Mouse (Mus musculus) frontal cortex, postnatal 10 days (tissue): ENCODE results near the gene Snap47.

Experiments
- DNase-seq, 2 experiments: peaks; one replicate each; pipeline ENCODE4 v3.0.0; 2022; ENCODE audit warnings: low spot score in 2 of 2, mixed read lengths in 1 of 2

The Snap47 gene

GRCm38 (mm10) chr11:59451086-59451485, at the start of gene Snap47:
Gene Snap47, minus strand, starts transcription at chr11:59451186.
- no peak for DNase-seq

GRCm38 (mm10) chr11:59497747-59498146, 46.8 kb upstream of the Snap47 start:
- no peak for DNase-seq

- DNase-seq, result no peak
Observed at GRCm38 (mm10) chr11:59496672-59497310, 45.8 kb upstream of the Snap47 start.

- DNase-seq, result no peak
Observed at GRCm38 (mm10) chr11:59486222-59486621, 35.2 kb upstream of the Snap47 start.

- DNase-seq, result no peak
Observed at GRCm38 (mm10) chr11:59485641-59486040, 34.7 kb upstream of the Snap47 start.

GRCm38 (mm10) chr11:59483212-59483611, 32.2 kb upstream of the Snap47 start:
- DNase-seq, result peak in 1 of 2 experiments; percentile 35

GRCm38 (mm10) chr11:59477240-59477639, 26.3 kb upstream of the Snap47 start:
- DNase-seq, result no peak

GRCm38 (mm10) chr11:59472326-59472677, 21.3 kb upstream of the Snap47 start, which contains the start of gene Zfp867:
Gene Zfp867, minus strand, starts transcription at chr11:59472474.
- peak; percentile 87 to 89 for DNase-seq

GRCm38 (mm10) chr11:59471413-59472325, 20.7 kb upstream of the Snap47 start:
- no peak for DNase-seq

- no peak for DNase-seq
Observed at GRCm38 (mm10) chr11:59460459-59460858, 9.5 kb upstream of the Snap47 start.

GRCm38 (mm10) chr11:59458973-59459372, 8.0 kb upstream of the Snap47 start:
- no peak for DNase-seq

- no peak for DNase-seq
Observed at GRCm38 (mm10) chr11:59456891-59457290, 5.9 kb upstream of the Snap47 start.

GRCm38 (mm10) chr11:59456346-59456745, 5.4 kb upstream of the Snap47 start:
- no peak for DNase-seq

- DNase-seq, result no peak
Observed at GRCm38 (mm10) chr11:59450230-59450771, 685 bp downstream of the Snap47 start.

GRCm38 (mm10) chr11:59449741-59450229, 1.2 kb downstream of the Snap47 start, which contains the start of gene Jmjd4:
Gene Jmjd4, plus strand, starts transcription at chr11:59450045.
- DNase-seq, result peak; percentile 87 to 92

GRCm38 (mm10) chr11:59443102-59443501, 7.9 kb downstream of the Snap47 start:
- DNase-seq, result no peak

- no peak for DNase-seq
Observed at GRCm38 (mm10) chr11:59437954-59438353, 13.0 kb downstream of the Snap47 start.

GRCm38 (mm10) chr11:59432261-59432660, 18.7 kb downstream of the Snap47 start:
- DNase-seq, result no peak

GRCm38 (mm10) chr11:59429959-59430358, 21.0 kb downstream of the Snap47 start:
- DNase-seq, result no peak

GRCm38 (mm10) chr11:59428057-59428660, 22.8 kb downstream of the Snap47 start:
- DNase-seq, result no peak

GRCm38 (mm10) chr11:59425671-59426101, 25.3 kb downstream of the Snap47 start:
- DNase-seq, result no peak
